Mouse (Mus musculus): ENCODE measurements at regions not wholly inside any gene's neighbourhood (a gene's known extent, or its start where the extent isn't known, plus 50 kb on each side); places are given as distances from the start of the nearest gene placed in this dataset.

DNA sequence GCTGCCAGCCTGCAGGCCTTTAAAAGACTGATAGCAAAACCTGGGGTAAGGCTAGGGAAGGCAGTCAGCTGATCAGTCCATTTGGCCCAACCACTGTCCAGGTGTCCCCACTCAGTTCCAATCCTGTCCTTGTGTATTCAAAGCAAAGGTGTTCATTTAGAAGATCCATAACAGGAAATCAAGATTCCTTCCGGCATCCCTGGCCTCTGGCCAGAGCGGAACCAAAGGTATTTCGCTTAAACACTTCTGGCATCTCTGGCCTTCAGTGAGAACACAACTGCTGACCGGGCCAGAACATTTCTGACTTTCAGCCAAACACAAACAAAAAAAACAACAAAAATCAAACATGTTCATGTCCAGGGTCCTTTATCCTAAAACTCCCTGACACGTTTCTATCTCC is 102.3 kb downstream of the Hsd17b3 start:
- TF ChIP-seq CTCF (IDR thresholded peaks at IDR 0.05; ENCODE audit: low read depth) (no peak), EP300 (IDR thresholded peaks at IDR 0.05; ENCODE audit: low read depth) (no peak)
